8 mouse cellular contexts compared by ENCODE assay signal in the genomic region with DNA sequence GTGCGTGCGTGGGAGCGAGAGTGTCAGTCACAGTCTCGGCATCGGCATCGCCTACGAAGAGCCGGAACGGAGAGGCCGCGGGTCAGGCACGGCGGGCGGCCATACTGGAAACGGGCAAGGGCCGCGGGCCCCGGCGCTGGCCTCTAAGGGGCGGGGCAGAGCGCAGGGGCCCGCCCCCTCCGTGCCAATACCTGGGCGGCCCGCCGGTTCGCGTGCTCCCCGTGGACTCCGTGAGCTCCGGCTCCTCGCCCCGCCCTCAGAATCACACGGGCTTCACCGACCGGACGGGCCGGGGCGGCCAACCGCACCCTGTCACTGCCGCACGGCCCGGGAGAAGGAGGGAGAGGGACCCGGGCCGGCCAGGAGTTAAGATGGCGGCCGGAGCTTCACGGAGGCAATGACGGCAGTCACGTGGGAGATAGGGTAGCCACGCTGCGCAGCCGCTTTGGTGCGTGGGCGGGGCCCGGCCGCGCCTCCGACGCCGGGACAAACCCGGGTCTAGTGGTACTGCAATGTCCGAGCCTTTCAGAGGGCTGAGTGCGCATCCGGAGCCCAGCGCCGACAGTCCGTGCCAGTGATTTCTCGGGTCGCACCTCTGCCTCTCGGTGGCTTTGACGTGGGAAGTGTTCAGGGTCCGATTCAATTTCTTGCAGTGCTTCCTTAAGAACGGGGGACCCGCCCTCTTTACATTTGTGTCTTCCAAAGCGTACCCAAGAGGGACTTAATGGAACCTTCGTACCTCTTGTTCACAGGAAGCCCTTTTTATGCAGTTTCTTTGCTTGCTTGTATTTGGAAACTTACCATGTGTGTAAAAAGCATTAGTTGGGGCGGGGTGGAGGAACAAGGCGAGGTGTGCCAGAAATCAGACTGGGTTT. TPM values are rescaled to one million over a fixed set of nuclear protein-coding genes. Genes with fewer than 3 reads are reported as not detected.
DNase-seq lines count a peak whose midpoint lies in the region; ATAC-seq and TF ChIP-seq lines count a peak whose summit lies in the region.

No protein-coding gene starts in this region.

- peak overlapping the region; percentile 74 for H3K4me2 ChIP-seq in forebrain, embryonic 16.5 days (ENCODE audit: low read length)
- H3K4me2 ChIP-seq in lung, embryonic 14.5 days: peak overlapping the region; percentile 81

- peak; percentile 86 for DNase-seq in ES-E14 (ENCODE audit: low read depth, low spot score)
- DNase-seq in cerebellum, adult 11-12 months: peak; percentile 94
- DNase-seq in heart, postnatal 36 days: peak; percentile 91 to 94
- DNase-seq in layer of hippocampus, adult 2 months (ENCODE audit: low spot score in 2 of 2): peak; percentile 90 to 91
- peak; percentile 97 for DNase-seq in lung, embryonic 14.5 days
- DNase-seq in thymus, adult 2 months: peak; percentile 88

- H3K4me1 ChIP-seq in ES-E14 (ENCODE audit: control insufficient read depth in 2 of 2, insufficient read depth in 2 of 2, low read length in 2 of 2, poor library complexity in 1 of 2): peaks cover 16 to 22% of the 10 kb centered on the region in 2 experiments
- H3K4me1 ChIP-seq in forebrain, embryonic 16.5 days (replicated peaks; ENCODE audit: control insufficient read depth, insufficient read depth, low read length): peaks cover 28% of the 10 kb centered on the region
- peaks cover 9% of the 10 kb centered on the region for H3K4me1 ChIP-seq in lung, embryonic 14.5 days (ENCODE audit: insufficient read depth)
- peaks cover 14% of the 10 kb centered on the region for H3K4me1 ChIP-seq in olfactory bulb, adult 2 months (ENCODE audit: control insufficient read depth, insufficient read depth, low read length)
- H3K4me1 ChIP-seq in thymus, adult 2 months (replicated peaks; ENCODE audit: control insufficient read depth, insufficient read depth, low read length): peaks cover 2% of the 10 kb centered on the region

- peak; percentile 40 for TF ChIP-seq CTCF in layer of hippocampus, adult 2 months (conservative IDR thresholded peaks at IDR 0.05)
- no peak for TF ChIP-seq CTCF in lung, embryonic 14.5 days (IDR thresholded peaks at IDR 0.05; ENCODE audit: low read depth)
- TF ChIP-seq CTCF in olfactory bulb, adult 2 months (IDR thresholded peaks at IDR 0.05; ENCODE audit: insufficient read depth, low read depth, low read length): no peak
- TF ChIP-seq CTCF in thymus, adult 2 months (IDR thresholded peaks at IDR 0.05; ENCODE audit: borderline replicate concordance, control insufficient read depth, extremely low read depth, insufficient read depth, low read length, poor library complexity): peak; percentile 35; the same call in 1 of the 2 replicates

- intact Hi-C loops in heart, postnatal 36 days (cut with DNase I): loop anchor here (1.0 to 5.0 kb wide), 7 partner anchors 15 to 138 kb away; a partner anchor contains a TSS

- H3K36me3 ChIP-seq in ES-E14 (ENCODE audit: control insufficient read depth, insufficient read depth, low read length, poor library complexity, severe bottlenecking): no peaks in the 10 kb centered on the region
- H3K36me3 ChIP-seq in forebrain, embryonic 16.5 days (ENCODE audit: control insufficient read depth, insufficient read depth): no peaks in the 10 kb centered on the region
- H3K36me3 ChIP-seq in lung, embryonic 14.5 days (ENCODE audit: insufficient read depth): no peaks in the 10 kb centered on the region
- no peaks in the 10 kb centered on the region for H3K36me3 ChIP-seq in thymus, adult 2 months (ENCODE audit: control insufficient read depth, insufficient read depth, low read length)

- no peaks in the 10 kb centered on the region for H3K27me3 ChIP-seq in forebrain, embryonic 16.5 days (replicated peaks; ENCODE audit: control insufficient read depth, insufficient read depth, low read length)
- no peaks in the 10 kb centered on the region for H3K27me3 ChIP-seq in lung, embryonic 14.5 days (ENCODE audit: insufficient read depth, low read length)
- H3K27me3 ChIP-seq in thymus, adult 2 months (ENCODE audit: control insufficient read depth, insufficient read depth, low read length): no peaks in the 10 kb centered on the region

- ATAC-seq in forebrain, embryonic 16.5 days: peak; percentile 97
- peak; percentile 98 for ATAC-seq in lung, embryonic 14.5 days (ENCODE audit: insufficient read depth)

- TF ChIP-seq POLR2A in olfactory bulb, adult 2 months (IDR thresholded peaks at IDR 0.05; ENCODE audit: insufficient read depth, low read depth, low read length): peak; percentile 69
- peak; percentile 88 for TF ChIP-seq POLR2A in thymus, adult 2 months (IDR thresholded peaks at IDR 0.05; ENCODE audit: control insufficient read depth, extremely low read depth, insufficient read depth, low read length, poor library complexity)

- peak overlapping the region; percentile 94 for H3K9ac ChIP-seq in ES-E14 (ENCODE audit: insufficient read depth, low read depth, low read length, poor library complexity, severe bottlenecking)
- peak overlapping the region; percentile 96 for H3K9ac ChIP-seq in forebrain, embryonic 16.5 days (replicated peaks; ENCODE audit: low read depth, low read length)
- H3K9ac ChIP-seq in lung, embryonic 14.5 days: peak overlapping the region; percentile 97

- H3K4me3 ChIP-seq in ES-E14 (ENCODE audit: insufficient read depth in 1 of 2, low read depth in 1 of 2, low read length in 2 of 2, poor library complexity in 1 of 2, severe bottlenecking in 1 of 2): peak overlapping the region; percentile 88 to 99
- H3K4me3 ChIP-seq in forebrain, embryonic 16.5 days (replicated peaks; ENCODE audit: low read length): peak overlapping the region; percentile 82
- peak overlapping the region; percentile 98 for H3K4me3 ChIP-seq in layer of hippocampus, adult 2 months
- peak overlapping the region; percentile 93 for H3K4me3 ChIP-seq in lung, embryonic 14.5 days (ENCODE audit: low read depth, low read length)
- H3K4me3 ChIP-seq in olfactory bulb, adult 2 months (ENCODE audit: insufficient read depth, low read depth, low read length): peak overlapping the region; percentile 90
- H3K4me3 ChIP-seq in thymus, adult 2 months (ENCODE audit: control insufficient read depth, insufficient read depth, low read length): peak overlapping the region; percentile 93

- H3K27ac ChIP-seq in ES-E14 (ENCODE audit: insufficient read depth, low read depth, low read length, poor library complexity, severe bottlenecking): peak overlapping the region; percentile 83
- H3K27ac ChIP-seq in forebrain, embryonic 16.5 days (ENCODE audit: low read length): peak overlapping the region; percentile 93
- H3K27ac ChIP-seq in layer of hippocampus, adult 2 months: peak overlapping the region; percentile 99
- H3K27ac ChIP-seq in lung, embryonic 14.5 days (ENCODE audit: low read depth): peak overlapping the region; percentile 84
- H3K27ac ChIP-seq in olfactory bulb, adult 2 months (ENCODE audit: insufficient read depth, low read depth, low read length): peak overlapping the region; percentile 98
- no peak overlapping the region; the same call in 1 of the 2 replicates for H3K27ac ChIP-seq in thymus, adult 2 months (ENCODE audit: control insufficient read depth, insufficient read depth, low read length)

- no peaks in the 10 kb centered on the region for H3K9me3 ChIP-seq in ES-E14 (ENCODE audit: control insufficient read depth, insufficient read depth, low read depth, low read length)
- no peaks in the 10 kb centered on the region for H3K9me3 ChIP-seq in forebrain, embryonic 16.5 days (ENCODE audit: control insufficient read depth, low read length)
- H3K9me3 ChIP-seq in lung, embryonic 14.5 days (ENCODE audit: low read depth, low read length): no peaks in the 10 kb centered on the region

- WGBS in forebrain, embryonic 16.5 days: under 1% methylated on average over 79 of the region's 79 CpGs
- WGBS in lung, embryonic 14.5 days: under 1% methylated on average over 76 of the region's 79 CpGs
- under 1% methylated on average over 76 of the region's 79 CpGs for WGBS in olfactory bulb, adult 2 months
- WGBS in thymus, adult 2 months: 1% methylated on average over 75 of the region's 79 CpGs

- in situ Hi-C loops in ES-E14 (cut with MboI; ENCODE audit: low sequenced_read_pairs in 2 of 2, unreplicated experiment in 2 of 2): no loop called here

TF ChIP-seq in ES-E14, 5 proteins besides CTCF, POLR2A, EP300 and RAD21:
- TF ChIP-seq HCFC1 (IDR thresholded peaks at IDR 0.05; ENCODE audit: borderline replicate concordance, insufficient read depth, low read length) (peak; percentile 92), ZNF384 (IDR thresholded peaks at IDR 0.05; ENCODE audit: low read depth, low read length) (no peak), CHD2 (IDR thresholded peaks at IDR 0.05; ENCODE audit: low read depth, low read length) (no peak), MAFK (IDR thresholded peaks at IDR 0.05; ENCODE audit: insufficient read depth, low read depth, low read length) (no peak), ZC3H11A (IDR thresholded peaks at IDR 0.05; ENCODE audit: borderline replicate concordance, low read depth, low read length) (no peak)
TF ChIP-seq in ES-E14: peak in this region for 1.

RNA-seq across cellular contexts. Expression of a gene that starts 3.7 kb away (rescaled TPM):
- 73.1 and 98.4 TPM in 2 replicates for total RNA-seq in ES-E14 (2012; rRNA removed)
- 14.2 and 14.4 TPM in 2 replicates for polyA plus RNA-seq in forebrain, embryonic 16.5 days (2015; fragmentation: Nextera tagmentation; extraction: Ambion mirVana)
- total RNA-seq in heart, postnatal 36 days (2021): 10 to 100 TPM; 32.9 to 35.9 TPM
- total RNA-seq in layer of hippocampus, adult 2 months (2021): 10 to 100 TPM; 58.1 to 62.1 TPM
- polyA plus RNA-seq in lung, embryonic 14.5 days (2014; fragmentation: Nextera tagmentation; extraction: Ambion mirVana): 18.4 TPM in 2 replicates
- polyA plus RNA-seq in olfactory bulb, adult 2 months (2012; ENCODE audit: insufficient read depth, insufficient read length, low replicate concordance, missing spikeins): 169 and 363 TPM in 2 replicates
- 51.1 and 62.0 TPM in 2 replicates for polyA plus RNA-seq in thymus, adult 2 months (2012; rRNA removed)

Comparison
In these comparisons a context has a peak if more than half of its experiments do, and no peak if none do; other contexts are left out.
1. CTCF ChIP-seq: peak in layer of hippocampus, adult 2 months (single experiment) and thymus, adult 2 months (single experiment); none in lung, embryonic 14.5 days (single experiment) and olfactory bulb, adult 2 months (single experiment).
2. Peak in every context shown above with its lines, with median percentiles within 50 percentile points of each other: DNase-seq, H3K4me3 ChIP-seq and H3K9ac ChIP-seq.